Mouse (Mus musculus): ENCODE results near the gene Cyp2b9.
"Not testable (repeated sequence)": the region's sequence is repeated elsewhere in the genome, so short reads cannot be mapped to it uniquely, and the experiment has no call there.

Gene Cyp2b9

GRCm38 (mm10) chr7:26173111-26173510 is at the start of gene Cyp2b9:
Gene Cyp2b9, plus strand, starts transcription at chr7:26173411.
- not testable (repeated sequence) for DNase-seq (ENCODE audit: low spot score in 2 of 2)

DNA sequence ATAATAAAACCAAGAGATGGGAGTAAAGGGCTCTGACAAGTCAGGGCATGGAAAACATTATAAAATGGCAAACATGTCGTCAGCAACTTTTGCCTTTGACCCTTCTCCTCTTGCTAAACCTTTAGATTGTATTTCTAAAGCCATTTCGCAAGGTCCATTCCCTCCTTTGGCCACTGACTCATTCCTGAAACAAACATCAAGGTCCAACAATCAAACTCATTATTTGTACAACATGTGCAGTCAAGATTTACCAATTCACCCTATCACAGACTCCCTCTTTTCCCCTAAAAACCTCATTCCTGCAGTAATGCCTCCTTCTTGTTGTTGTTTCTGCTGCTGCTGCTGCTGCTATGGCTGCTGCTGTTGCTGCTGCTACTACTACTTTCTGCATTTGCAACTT is 33.6 kb upstream of the Cyp2b9 start:
- DNase-seq (ENCODE audit: low spot score in 2 of 2), result not testable (repeated sequence)

GRCm38 (mm10) chr7:26143657-26144056 is 29.6 kb upstream of the Cyp2b9 start:
- DNase-seq (ENCODE audit: low spot score in 2 of 2), result not testable (repeated sequence)

GRCm38 (mm10) chr7:26168765-26169536 is 4.3 kb upstream of the Cyp2b9 start:
- not testable (repeated sequence) for DNase-seq (ENCODE audit: low spot score in 2 of 2)

DNA sequence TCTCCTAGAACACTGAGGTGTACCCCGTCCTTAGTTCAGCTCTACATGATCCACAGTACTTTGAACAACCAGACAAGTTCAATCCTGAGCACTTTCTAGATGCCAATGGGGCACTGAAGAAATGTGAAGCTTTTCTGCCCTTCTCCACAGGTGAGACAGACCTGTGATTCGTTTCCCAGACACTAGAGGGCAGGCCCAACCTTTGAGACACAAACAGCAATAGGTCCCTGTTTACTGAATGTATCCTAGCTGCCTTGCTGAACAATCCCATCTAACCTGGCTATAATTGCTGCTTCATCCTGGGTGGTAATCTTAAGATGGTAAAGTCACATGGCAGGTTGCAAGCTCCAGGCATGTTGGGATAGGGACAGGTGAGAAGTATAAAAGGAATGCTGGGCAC is 27.9 kb downstream of the Cyp2b9 start:
- DNase-seq (ENCODE audit: low spot score in 2 of 2), result no peak

DNA sequence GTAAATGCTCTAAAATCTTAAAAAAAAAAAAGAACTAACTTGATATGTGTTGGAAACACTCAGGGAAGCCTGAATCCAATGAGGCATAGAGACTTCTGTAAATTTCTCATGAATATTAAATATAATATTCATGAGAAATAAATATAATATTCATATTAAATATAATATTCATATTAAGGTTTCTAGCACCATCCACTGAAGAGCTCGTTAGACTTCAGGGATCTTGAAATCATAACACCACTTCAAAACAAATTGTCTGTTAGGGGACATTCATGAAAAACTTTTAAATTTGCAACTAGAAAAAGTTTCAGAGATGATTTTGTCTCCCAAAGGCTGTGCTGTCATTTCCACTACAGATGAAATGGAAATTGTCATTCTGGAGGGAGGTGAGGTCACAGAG is 86.8 kb downstream of the Cyp2b9 start, which contains the start of gene Vmn1r184:
Gene Vmn1r184 (plus strand): TSS at position 301 of the 400 bp plus-strand sequence.
- not testable (repeated sequence) for DNase-seq (ENCODE audit: low spot score in 2 of 2)

Data from left cerebral cortex, adult 9 months (tissue).